Comparison of ENCODE assay signal across 25 mouse cellular contexts in genomic region chr16:58702329-58702932, GRCm38 (mm10). TPM values are rescaled to one million over a fixed set of nuclear protein-coding genes. Genes with fewer than 3 reads are reported as not detected.
DNase-seq lines count a peak whose midpoint lies in the region; ATAC-seq lines count a peak whose summit lies in the region.
"Had no signal": no experiment of that assay in that cellular context is flagged by ENCODE, and none has a peak within 500 bp of the region (broad histone marks: within the 10 kb centered on the region; RNA-seq: fewer than 3 reads in every experiment).

No protein-coding gene starts in this region.

- H3K4me1 ChIP-seq in midbrain, embryonic 16.5 days (ENCODE audit: control insufficient read depth, insufficient read depth, low read length) = no peaks in the 10 kb centered on the region
- H3K4me1 ChIP-seq: forebrain, embryonic 13.5 days; hindbrain, embryonic 13.5 days had no signal

- H3K27me3 ChIP-seq in midbrain, embryonic 16.5 days (ENCODE audit: control insufficient read depth, insufficient read depth, low read depth, low read length) = no peaks in the 10 kb centered on the region
- H3K27me3 ChIP-seq: forebrain, embryonic 13.5 days; heart, embryonic 15.5 days; hindbrain, embryonic 13.5 days had no signal

- DNase-seq in CD4-positive, CD25-positive, alpha-beta regulatory T cell, adult 2 months (ENCODE audit: low read depth, low spot score) = peak; percentile 37
- no peak for DNase-seq in kidney, adult 8-10 months
- no peak for DNase-seq in left cerebral cortex, postnatal 4 days
- DNase-seq: B cell, adult 2 months; cerebellum, adult 18-20 months; cerebellum, adult 9-11 months; cerebellum, postnatal 36 days; forebrain, postnatal 0 days; gastrocnemius, adult 2 months; gastrocnemius, postnatal 25 days; heart, adult 18-20 months; heart, postnatal 14 days had no signal

- no peaks in the 10 kb centered on the region for H3K36me3 ChIP-seq in midbrain, embryonic 16.5 days (ENCODE audit: control insufficient read depth, insufficient read depth, low read length)
- H3K36me3 ChIP-seq: embryonic facial prominence, embryonic 10.5 days; G1E; heart, embryonic 10.5 days; heart, embryonic 15.5 days; hindbrain, embryonic 13.5 days had no signal

- H3K4me2 ChIP-seq in midbrain, embryonic 16.5 days (ENCODE audit: low read length) = no peak overlapping the region
- H3K4me2 ChIP-seq: forebrain, embryonic 13.5 days; hindbrain, embryonic 13.5 days had no signal

- 0 out of 2 replicates have a peak, but pooled peaks have one; percentile 48 for ATAC-seq in common myeloid progenitor, adult 5-6 weeks (replicated peaks; ENCODE audit: low read depth, poor library complexity, severe bottlenecking)
- ATAC-seq in megakaryocyte, adult 5-6 weeks (ENCODE audit: poor library complexity, severe bottlenecking) = peak; percentile 73
- ATAC-seq in midbrain, embryonic 16.5 days = no peak
- ATAC-seq: forebrain, embryonic 13.5 days; forebrain, postnatal 0 days; intestine, postnatal 0 days had no signal

- H3K4me3 ChIP-seq in midbrain, embryonic 16.5 days (ENCODE audit: low read depth, low read length) = no peak overlapping the region
- H3K4me3 ChIP-seq: embryonic facial prominence, embryonic 10.5 days; forebrain, embryonic 13.5 days; heart, embryonic 15.5 days; hindbrain, embryonic 13.5 days had no signal

- intact Hi-C loops in left cerebral cortex, postnatal 4 days (cut with DNase I) = no loop called here

- H3K27ac ChIP-seq in midbrain, embryonic 16.5 days (ENCODE audit: low read length) = no peak overlapping the region
- H3K27ac ChIP-seq: embryonic facial prominence, embryonic 10.5 days; forebrain, embryonic 13.5 days; hindbrain, embryonic 13.5 days had no signal

- WGBS in midbrain, embryonic 16.5 days = 91% methylated on average over 10 of the region's 10 CpGs

- H3K9ac ChIP-seq in midbrain, embryonic 16.5 days (ENCODE audit: low read depth, low read length) = no peak overlapping the region
- H3K9ac ChIP-seq: forebrain, embryonic 13.5 days; forebrain, postnatal 0 days; heart, embryonic 15.5 days; hindbrain, embryonic 13.5 days had no signal

- no peaks in the 10 kb centered on the region for H3K9me3 ChIP-seq in midbrain, embryonic 16.5 days (replicated peaks; ENCODE audit: control insufficient read depth, low read length, poor library complexity, severe bottlenecking)
- H3K9me3 ChIP-seq: embryonic facial prominence, embryonic 10.5 days; forebrain, embryonic 13.5 days; G1E; heart, embryonic 10.5 days; heart, embryonic 15.5 days; hindbrain, embryonic 13.5 days had no signal

RNA-seq across cellular contexts. Expression of gene Gpr15, which starts 16.4 kb away (rescaled TPM):
- total RNA-seq in common myeloid progenitor, adult 5-6 weeks (2017) = not detected in 2 replicates
- total RNA-seq in megakaryocyte, adult 5-6 weeks (2015) = 1.8 and 3.1 TPM in 2 replicates
- total RNA-seq in megakaryocyte, adult 5-6 weeks (2017) = 4.2 and 6.7 TPM in 2 replicates
- polyA plus RNA-seq in midbrain, embryonic 16.5 days (2015; fragmentation: Nextera tagmentation; extraction: Ambion mirVana) = 0.18 TPM in 1 of 2 replicates, not detected in the other
- total RNA-seq in left cerebral cortex, postnatal 4 days (2021) = not detected
- total RNA-seq: adrenal gland, postnatal 10 days; gastrocnemius, adult 2 months; gastrocnemius, postnatal 25 days; heart, adult 18-20 months; heart, postnatal 14 days; hematopoietic stem cell, adult 5-6 weeks had no signal
- polyA plus RNA-seq: embryonic facial prominence, embryonic 10.5 days; embryonic facial prominence, embryonic 14.5 days; forebrain, embryonic 13.5 days; forebrain, postnatal 0 days; G1E; heart, embryonic 10.5 days; heart, embryonic 15.5 days; hindbrain, embryonic 13.5 days had no signal

RNA-seq across cellular contexts. Expression of gene Cldnd1, which starts 25.3 kb away (rescaled TPM):
- total RNA-seq in common myeloid progenitor, adult 5-6 weeks (2017) = 24.0 TPM in 2 replicates
- 65.0 and 74.3 TPM in 2 replicates for total RNA-seq in megakaryocyte, adult 5-6 weeks (2015)
- 16.9 and 25.2 TPM in 2 replicates for total RNA-seq in megakaryocyte, adult 5-6 weeks (2017)
- 144 and 152 TPM in 2 replicates for polyA plus RNA-seq in midbrain, embryonic 16.5 days (2015; fragmentation: Nextera tagmentation; extraction: Ambion mirVana)
- total RNA-seq in left cerebral cortex, postnatal 4 days (2021) = 100 to 1,000 TPM in 1 of 2 experiments, 10 to 100 TPM in 1; 93.9 to 111 TPM

RNA-seq across cellular contexts. Expression of gene Cpox, which starts 32.3 kb away (rescaled TPM):
- total RNA-seq in common myeloid progenitor, adult 5-6 weeks (2017) = 57.3 and 76.1 TPM in 2 replicates
- total RNA-seq in megakaryocyte, adult 5-6 weeks (2015) = 36.6 and 50.8 TPM in 2 replicates
- total RNA-seq in megakaryocyte, adult 5-6 weeks (2017) = 17.7 and 25.5 TPM in 2 replicates
- polyA plus RNA-seq in midbrain, embryonic 16.5 days (2015; fragmentation: Nextera tagmentation; extraction: Ambion mirVana) = 13.5 and 13.6 TPM in 2 replicates
- 10 to 100 TPM; 19.7 to 20.5 TPM for total RNA-seq in left cerebral cortex, postnatal 4 days (2021)
